ENCODE assay signal across 8 mouse cellular contexts in the genomic region with DNA sequence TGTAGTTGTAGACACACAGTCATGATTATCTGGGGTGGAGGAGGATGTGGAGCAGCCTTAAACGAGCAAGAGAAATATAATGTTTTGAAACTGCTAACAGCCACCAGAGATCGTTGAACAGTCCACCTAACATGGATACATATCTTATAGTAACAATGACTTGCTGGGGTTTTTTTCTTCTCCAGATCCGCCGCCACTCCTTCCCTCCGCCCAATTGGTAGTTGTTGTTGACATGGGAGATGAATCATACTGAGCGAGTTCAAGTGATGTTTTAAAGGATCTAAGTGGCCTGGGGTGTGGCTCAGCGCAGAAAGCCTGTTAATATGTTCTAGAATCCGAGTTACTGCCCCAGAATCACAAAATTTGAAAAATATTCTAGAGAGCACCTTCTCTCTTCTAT. TPM values are rescaled to one million over a fixed set of nuclear protein-coding genes. Genes with fewer than 3 reads are reported as not detected.
DNase-seq lines count a peak whose midpoint lies in the region; ATAC-seq and TF ChIP-seq lines count a peak whose summit lies in the region.

No protein-coding gene starts in this region.

- peak overlapping the region; percentile 81 for H3K9ac ChIP-seq in limb, embryonic 15.5 days
- peak overlapping the region; percentile 46 for H3K9ac ChIP-seq in neural tube, embryonic 14.5 days (replicated peaks; ENCODE audit: low read depth, low read length)

- peak overlapping the region; percentile 95 for H3K4me3 ChIP-seq in testis, adult 2 months (ENCODE audit: control insufficient read depth, low read depth, low read length)
- peak overlapping the region; percentile 97 for H3K4me3 ChIP-seq in embryonic fibroblast, embryonic 13.5 days (ENCODE audit: insufficient read depth, low read length)
- peak overlapping the region; percentile 79 for H3K4me3 ChIP-seq in limb, embryonic 15.5 days
- peak overlapping the region; percentile 59; the same call in 1 of the 2 replicates for H3K4me3 ChIP-seq in neural tube, embryonic 14.5 days (ENCODE audit: low read depth, low read length)

- peak overlapping the region; percentile 71 for H3K4me2 ChIP-seq in limb, embryonic 15.5 days
- peak overlapping the region; percentile 66 for H3K4me2 ChIP-seq in neural tube, embryonic 14.5 days (ENCODE audit: low read depth, low read length)

- no peaks in the 10 kb centered on the region for H3K36me3 ChIP-seq in testis, adult 2 months (ENCODE audit: control insufficient read depth, insufficient read depth, low read length)
- peaks cover 12% of the 10 kb centered on the region for H3K36me3 ChIP-seq in limb, embryonic 15.5 days
- H3K36me3 ChIP-seq in neural tube, embryonic 14.5 days (ENCODE audit: control insufficient read depth, insufficient read depth, low read length), result no peaks in the 10 kb centered on the region

- TF ChIP-seq CTCF in testis, adult 2 months (IDR thresholded peaks at IDR 0.05; ENCODE audit: control insufficient read depth, insufficient read depth, insufficient replicate concordance, low read depth, low read length), result no peak
- TF ChIP-seq CTCF in embryonic fibroblast, embryonic 13.5 days (IDR thresholded peaks at IDR 0.05; ENCODE audit: borderline replicate concordance, insufficient read depth, low read length), result no peak

- WGBS in limb, embryonic 15.5 days, result 31% methylated on average over 8 of the region's 8 CpGs
- 49% methylated on average over 8 of the region's 8 CpGs for WGBS in neural tube, embryonic 14.5 days

- H3K27ac ChIP-seq in testis, adult 2 months (ENCODE audit: control insufficient read depth, insufficient read depth, low read depth, low read length), result peak overlapping the region; percentile 91
- peak overlapping the region; percentile 96 for H3K27ac ChIP-seq in embryonic fibroblast, embryonic 13.5 days (ENCODE audit: insufficient read depth, low read length)
- peak overlapping the region; percentile 90 for H3K27ac ChIP-seq in limb, embryonic 15.5 days
- H3K27ac ChIP-seq in neural tube, embryonic 14.5 days (ENCODE audit: low read depth, low read length), result no peak overlapping the region; the same call in 1 of the 2 replicates

- H3K27me3 ChIP-seq in testis, adult 2 months (ENCODE audit: control insufficient read depth, insufficient read depth, low read length), result no peaks in the 10 kb centered on the region
- no peaks in the 10 kb centered on the region for H3K27me3 ChIP-seq in limb, embryonic 15.5 days
- no peaks in the 10 kb centered on the region for H3K27me3 ChIP-seq in neural tube, embryonic 14.5 days (ENCODE audit: control insufficient read depth, insufficient read depth, low read length)

- TF ChIP-seq POLR2A in testis, adult 2 months (IDR thresholded peaks at IDR 0.05; ENCODE audit: control insufficient read depth, low read depth, low read length), result no peak
- TF ChIP-seq POLR2A in embryonic fibroblast, embryonic 13.5 days (IDR thresholded peaks at IDR 0.05; ENCODE audit: low read depth, low read length), result no peak

- peaks cover 35% of the 10 kb centered on the region for H3K4me1 ChIP-seq in testis, adult 2 months (ENCODE audit: control insufficient read depth, insufficient read depth, low read length)
- H3K4me1 ChIP-seq in embryonic fibroblast, embryonic 13.5 days (ENCODE audit: control insufficient read depth, insufficient read depth, low read length), result peaks cover 4% of the 10 kb centered on the region; the same call in 1 of the 2 replicates
- H3K4me1 ChIP-seq in limb, embryonic 15.5 days, result peaks cover 67% of the 10 kb centered on the region
- peaks cover 11% of the 10 kb centered on the region for H3K4me1 ChIP-seq in neural tube, embryonic 14.5 days (ENCODE audit: control insufficient read depth, insufficient read depth, low read length)

- DNase-seq in testis, postnatal 14 days (ENCODE audit: low spot score), result no peak
- no peak for DNase-seq in kidney, postnatal 36 days
- no peak for DNase-seq in urinary bladder, adult 2 months (ENCODE audit: low spot score)

- no peak for ATAC-seq in limb, embryonic 15.5 days (ENCODE audit: insufficient number of reproducible peaks, low FRiP score, low TSS enrichment, low read depth)
- no peak for ATAC-seq in neural tube, embryonic 14.5 days (ENCODE audit: low read depth)
- no peak for ATAC-seq in cerebellum, adult (ENCODE audit: insufficient number of reproducible peaks, low FRiP score, low TSS enrichment)

- no peaks in the 10 kb centered on the region for H3K9me3 ChIP-seq in limb, embryonic 15.5 days
- H3K9me3 ChIP-seq in neural tube, embryonic 14.5 days (ENCODE audit: control insufficient read depth, low read length), result no peaks in the 10 kb centered on the region

RNA-seq across cellular contexts. Expression of a gene that starts 2.8 kb away (rescaled TPM):
- polyA plus RNA-seq in testis, adult 2 months (2012; rRNA removed), result 13.2 and 18.5 TPM in 2 replicates
- 54.1 and 57.3 TPM in 2 replicates for polyA plus RNA-seq in embryonic fibroblast, embryonic 13.5 days (2011; ENCODE audit: insufficient read length, low read depth, missing spikeins)
- polyA plus RNA-seq in limb, embryonic 15.5 days (2015; fragmentation: Nextera tagmentation; extraction: Ambion mirVana), result 66.5 and 70.3 TPM in 2 replicates
- polyA plus RNA-seq in neural tube, embryonic 14.5 days (2014; fragmentation: Nextera tagmentation; extraction: Ambion mirVana), result 38.5 and 41.3 TPM in 2 replicates
- 157 and 168 TPM in 2 replicates for polyA plus RNA-seq in urinary bladder, adult 2 months (2012; rRNA removed)
